Mouse (Mus musculus) stomach, postnatal 0 days (tissue): ENCODE data around the gene Ifi27.

Source experiments
- CTCF ChIP-seq: IDR thresholded peaks from 2 replicates; pipeline ENCODE4 v1.5.1; 2016; ENCODE audit warnings: antibody characterized with exemption, low read depth, mild to moderate bottlenecking, moderate library complexity
- EP300 ChIP-seq: optimal IDR thresholded peaks from 2 replicates; pipeline ENCODE3; 2016; ENCODE audit warnings: antibody characterized with exemption

DNA sequence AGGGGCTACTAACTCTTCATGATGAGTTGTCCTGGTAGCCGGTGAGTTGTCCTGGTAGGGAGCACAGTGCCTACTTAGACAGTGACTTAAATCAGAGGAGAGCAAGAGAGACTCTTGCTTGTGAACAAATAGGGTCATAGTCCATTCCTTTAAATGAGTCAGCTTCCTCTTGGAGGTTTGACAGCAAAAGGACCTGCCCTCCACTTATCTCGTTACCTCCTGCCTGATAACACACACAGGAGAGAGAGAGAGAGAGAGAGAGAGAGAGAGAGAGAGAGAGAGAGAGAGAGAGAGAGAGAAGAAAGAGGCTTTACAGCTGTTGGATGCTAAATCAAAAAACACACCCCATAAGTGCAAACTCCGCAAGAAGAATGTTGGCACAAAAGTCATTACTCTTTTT is 23.1 kb downstream of the Ifi27 start, which contains the start of gene Ifi27l2b:
- TF ChIP-seq CTCF (no peak), EP300 (no peak)
